Comparison of ENCODE assay signal across 17 mouse cellular contexts in the genomic region with DNA sequence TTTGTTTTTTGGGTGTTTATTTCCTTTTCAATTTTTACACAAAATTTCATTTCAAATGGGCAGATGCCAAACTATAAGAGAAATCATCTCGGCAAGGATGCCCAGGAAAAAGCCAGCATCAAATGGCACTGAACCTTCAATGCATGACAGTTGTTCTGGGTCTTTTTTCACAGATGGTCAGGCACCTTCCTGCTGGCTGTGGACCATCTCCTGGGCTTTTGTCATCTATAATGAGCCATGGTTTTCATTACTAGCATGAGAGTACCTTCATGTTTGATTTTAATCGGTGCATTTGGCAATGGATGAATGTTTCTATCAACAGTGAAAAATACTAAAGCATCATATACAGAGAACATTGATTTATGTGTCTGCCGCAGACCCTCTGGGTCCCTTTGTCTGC.
DNase-seq lines count a peak whose midpoint lies in the region; TF ChIP-seq lines count a peak whose summit lies in the region.
"Had no signal": no experiment of that assay in that cellular context is flagged by ENCODE, and none has a peak within 500 bp of the region (broad histone marks: within the 10 kb centered on the region; RNA-seq: fewer than 3 reads in every experiment).

No protein-coding gene starts in this region.

- intact Hi-C loops in left cerebral cortex, postnatal 4 days (cut with DNase I), result no loop called here

- H3K4me3 ChIP-seq in cerebellum, adult 2 months (replicated peaks; ENCODE audit: insufficient read depth, low read depth, low read length), result no peak overlapping the region
- H3K4me3 ChIP-seq: embryonic facial prominence, embryonic 13.5 days; embryonic facial prominence, embryonic 15.5 days; erythroblast, embryonic 14.5 days; forebrain, embryonic 10.5 days; forebrain, embryonic 12.5 days had no signal

- no peaks in the 10 kb centered on the region for H3K27me3 ChIP-seq in cerebellum, adult 2 months (ENCODE audit: control insufficient read depth, insufficient read depth, low read length)
- H3K27me3 ChIP-seq: embryonic facial prominence, embryonic 13.5 days; embryonic facial prominence, embryonic 15.5 days; forebrain, embryonic 12.5 days had no signal

- no peak overlapping the region for H3K27ac ChIP-seq in cerebellum, adult 2 months (ENCODE audit: insufficient read depth, low read length)
- H3K27ac ChIP-seq: embryonic facial prominence, embryonic 13.5 days; embryonic facial prominence, embryonic 15.5 days; forebrain, embryonic 10.5 days; forebrain, embryonic 12.5 days had no signal

- no peak for TF ChIP-seq CTCF in cerebellum, adult 2 months (IDR thresholded peaks at IDR 0.05; ENCODE audit: borderline replicate concordance, insufficient read depth, low read depth, low read length)

- peak; percentile 49 to 62 for DNase-seq in cerebellum, postnatal 14 days
- DNase-seq in cerebellum, adult 2 months, result no peak
- peak; percentile 34 for DNase-seq in left cerebral cortex, postnatal 4 days
- no peak for DNase-seq in left cerebral cortex, adult 18-20 months (ENCODE audit: low spot score in 2 of 2)
- DNase-seq: adrenal gland, adult 2 months; adrenal gland, postnatal 10 days; adrenal gland, postnatal 25 days; cerebellum, adult 11-12 months; cerebellum, adult 8-10 months; cerebellum, adult 9-11 months; cerebellum, postnatal 36 days; embryo, embryonic 11 days had no signal

- no peak for TF ChIP-seq POLR2A in cerebellum, adult 2 months (IDR thresholded peaks at IDR 0.05; ENCODE audit: borderline replicate concordance, insufficient read depth, low read length)

- WGBS in cerebellum, adult 2 months, result 18% methylated on average over 3 of the region's 3 CpGs

- H3K4me1 ChIP-seq in cerebellum, adult 2 months (ENCODE audit: control insufficient read depth, insufficient read depth, low read length), result no peaks in the 10 kb centered on the region
- H3K4me1 ChIP-seq: embryonic facial prominence, embryonic 13.5 days; embryonic facial prominence, embryonic 15.5 days; forebrain, embryonic 10.5 days; forebrain, embryonic 12.5 days had no signal

Comparison
In these comparisons a context has a peak if more than half of its experiments do, and no peak if none do; other contexts are left out.
1. DNase-seq: peak in cerebellum, postnatal 14 days (2 of 2) and left cerebral cortex, postnatal 4 days (single experiment); none in cerebellum, adult 2 months (0 of 2) and left cerebral cortex, adult 18-20 months (0 of 2).